Mouse (Mus musculus) forebrain, embryonic 15.5 days (tissue): Measurements from ENCODE around the gene Sipa1l3. TPM values are rescaled to one million over a fixed set of nuclear protein-coding genes. Genes with fewer than 3 reads are reported as not detected.

Experiments
- ATAC-seq: fragments of 200-750 bp; cut with Nextera tagmentation; replicated peaks from 2 replicates; pipeline ENCODE4 v1.8.0; 2017; ENCODE audit warnings: mild to moderate bottlenecking, moderate TSS enrichment, moderate library complexity
- H3K27ac ChIP-seq: fragments of 300-500 bp; sonication (generic); replicated peaks from 2 replicates; pipeline ENCODE4 v1.5.1; 2015; ENCODE audit warnings: mild to moderate bottlenecking, inconsistent platforms
- H3K27me3 ChIP-seq: fragments of 300-500 bp; sonication (generic); 2 replicates; pipeline ENCODE4 v1.6.1; 2015; ENCODE audit warnings: inconsistent platforms
- H3K36me3 ChIP-seq: fragments of 300-500 bp; sonication (generic); 2 replicates; pipeline ENCODE4 v1.6.1; 2015; ENCODE audit warnings: mild to moderate bottlenecking, inconsistent platforms
- H3K4me1 ChIP-seq: fragments of 300-500 bp; sonication (generic); 2 replicates; pipeline ENCODE4 v1.6.1; 2015; ENCODE audit warnings: inconsistent platforms
- H3K4me2 ChIP-seq: fragments of 300-500 bp; sonication (generic); replicated peaks from 2 replicates; pipeline ENCODE4 v1.6.1; 2015; ENCODE audit warnings: mild to moderate bottlenecking, inconsistent platforms
- H3K4me3 ChIP-seq: fragments of 300-500 bp; sonication (generic); 2 replicates; pipeline ENCODE4 v1.5.1; 2015; ENCODE audit warnings: mild to moderate bottlenecking, inconsistent platforms
- H3K9ac ChIP-seq: fragments of 300-500 bp; sonication (generic); replicated peaks from 2 replicates; pipeline ENCODE4 v1.6.1; 2015; ENCODE audit warnings: mild to moderate bottlenecking, inconsistent platforms
- H3K9me3 ChIP-seq: fragments of 300-500 bp; sonication (generic); 2 replicates; pipeline ENCODE4 v1.6.1; 2016; ENCODE audit warnings: inconsistent platforms
- WGBS: fragments of 180-500 bp; shearing (Covaris S2); methylation state at CpG from one replicate; pipeline ENCODE4 v1.1.7; 2015; ENCODE audit warnings: mixed read lengths; 5-methylcytosine and 5-hydroxymethylcytosine counted together
- polyA plus RNA-seq: library from polyadenylated mRNA; unstranded; fragments of >200 nt; fragmentation: Nextera tagmentation; extraction: Ambion mirVana; gene quantifications from 2 replicates; pipeline ENCODE4 v1.2.1, GENCODE M21; 2015

Sipa1l3 gene
- polyA plus RNA-seq, 1 experiment from 2014 or later: 15.0 TPM

- H3K36me3 ChIP-seq: no peaks in the 10 kb centered on the region
- H3K9me3 ChIP-seq: no peaks in the 10 kb centered on the region
- no peak overlapping the region for H3K9ac ChIP-seq
- H3K4me3 ChIP-seq: no peak overlapping the region
- H3K27me3 ChIP-seq: no peaks in the 10 kb centered on the region
- WGBS: 71% methylated on average over 7 of the region's 7 CpGs
- no peak for ATAC-seq
- H3K4me1 ChIP-seq: peaks cover 34% of the 10 kb centered on the region
- no peak overlapping the region for H3K4me2 ChIP-seq
- H3K27ac ChIP-seq: peak overlapping the region; percentile 25; the same call in 1 of the 2 replicates
These were observed 48.7 kb downstream of the Sipa1l3 start for GRCm38 (mm10) chr7:29469602-29470344.

DNA sequence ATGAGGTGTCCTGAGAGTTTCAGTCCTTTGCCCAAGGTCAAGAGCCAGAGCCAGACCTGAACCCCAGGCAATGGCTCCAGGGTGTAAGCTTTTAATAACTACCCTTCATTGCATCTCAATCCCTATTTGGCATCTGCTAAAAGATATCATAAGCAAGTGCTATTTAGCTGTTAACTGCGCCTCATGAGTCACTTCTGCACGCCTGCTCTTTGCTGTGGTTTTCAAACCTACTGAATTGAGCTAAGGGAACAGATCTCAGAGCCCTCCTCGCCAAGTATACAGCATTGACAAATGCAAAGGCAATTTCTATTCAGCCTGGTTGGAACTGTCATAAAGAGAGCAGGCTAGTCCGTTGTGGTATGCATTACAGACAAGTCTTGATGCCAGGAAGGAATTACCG lies 49.8 kb downstream of the Sipa1l3 start:
- no peak for ATAC-seq
- 83% methylated on average over 5 of the region's 5 CpGs for WGBS

DNA sequence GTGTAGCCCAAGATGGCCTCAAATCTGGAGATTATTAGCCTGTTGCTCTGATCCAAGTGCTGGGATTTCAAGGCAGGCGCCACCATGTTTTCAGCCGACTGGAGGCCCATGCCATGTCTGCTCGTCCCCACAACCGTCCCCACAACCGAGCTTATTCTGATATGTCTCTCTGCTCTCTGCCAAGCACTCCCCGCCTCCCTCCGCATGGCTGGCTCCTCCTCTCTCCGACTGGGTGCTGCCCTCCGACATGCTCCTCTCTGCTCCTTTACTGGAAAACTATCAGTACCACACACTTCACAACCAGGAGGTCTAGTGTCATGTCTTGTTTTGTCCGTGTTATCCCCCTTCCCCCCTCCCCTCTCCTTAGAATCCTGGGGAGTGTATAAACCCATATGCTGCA lies 51.9 kb downstream of the Sipa1l3 start:
- no peak for ATAC-seq
- H3K4me3 ChIP-seq: no peak overlapping the region
- no peaks in the 10 kb centered on the region for H3K9me3 ChIP-seq
- WGBS: 70% methylated on average over 10 of the region's 10 CpGs
- H3K27ac ChIP-seq: no peak overlapping the region
- H3K4me1 ChIP-seq: peaks cover 35% of the 10 kb centered on the region
- H3K36me3 ChIP-seq: no peaks in the 10 kb centered on the region
- no peak overlapping the region for H3K9ac ChIP-seq
- H3K4me2 ChIP-seq: no peak overlapping the region
- no peaks in the 10 kb centered on the region for H3K27me3 ChIP-seq

More for the DNA sequence above, 49.8 kb downstream of the Sipa1l3 start:
- H3K36me3 ChIP-seq: no peaks in the 10 kb centered on the region
- H3K9me3 ChIP-seq: no peaks in the 10 kb centered on the region
- H3K4me3 ChIP-seq: no peak overlapping the region
- H3K27ac ChIP-seq: no peak overlapping the region
- no peak overlapping the region for H3K9ac ChIP-seq
- no peaks in the 10 kb centered on the region for H3K27me3 ChIP-seq
- peaks cover 34% of the 10 kb centered on the region for H3K4me1 ChIP-seq
- H3K4me2 ChIP-seq: no peak overlapping the region

GRCm38 (mm10) chr7:29465736-29466135 lies 52.7 kb downstream of the Sipa1l3 start:
- Histone ChIP-seq H3K4me3 (no peak overlapping the region), H3K27me3 (no peaks in the 10 kb centered on the region), H3K9me3 (no peaks in the 10 kb centered on the region), H3K4me2 (no peak overlapping the region), H3K27ac (no peak overlapping the region), H3K4me1 (peaks cover 28% of the 10 kb centered on the region), H3K36me3 (no peaks in the 10 kb centered on the region), H3K9ac (no peak overlapping the region)
- WGBS: 76% methylated on average over 4 of the region's 4 CpGs
- no peak for ATAC-seq

- ATAC-seq: no peak
- H3K27ac ChIP-seq: no peak overlapping the region
- no peaks in the 10 kb centered on the region for H3K36me3 ChIP-seq
- no peak overlapping the region for H3K4me2 ChIP-seq
- H3K4me1 ChIP-seq: peaks cover 14% of the 10 kb centered on the region
- 84% methylated on average over 3 of the region's 3 CpGs for WGBS
- H3K9ac ChIP-seq: no peak overlapping the region
- H3K9me3 ChIP-seq: no peaks in the 10 kb centered on the region
- H3K4me3 ChIP-seq: no peak overlapping the region
- H3K27me3 ChIP-seq: no peaks in the 10 kb centered on the region
These were observed 55.6 kb downstream of the Sipa1l3 start for GRCm38 (mm10) chr7:29462820-29463219.

DNA sequence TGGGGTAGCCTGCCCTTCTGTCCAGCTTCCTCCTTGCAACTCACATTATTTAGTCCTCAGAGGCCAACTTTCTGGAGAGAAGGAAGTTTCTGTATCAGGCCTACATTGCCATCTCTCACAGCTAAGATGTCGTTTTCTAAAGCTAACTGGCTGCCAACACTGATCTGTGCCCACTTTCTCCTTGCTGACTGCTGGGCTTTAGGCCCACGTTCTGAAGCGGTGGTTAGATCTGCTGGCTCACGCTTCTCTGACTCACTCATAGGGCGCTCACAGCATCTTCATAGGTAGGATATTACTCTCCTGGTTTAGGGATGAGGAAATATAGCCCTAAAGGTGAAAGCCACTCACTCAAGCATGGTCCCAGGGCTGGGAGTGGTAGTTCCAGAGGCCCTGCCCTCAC lies 56.3 kb downstream of the Sipa1l3 start:
- Histone ChIP-seq H3K27ac (0 out of 2 replicates have a peak overlapping the region, but pooled peaks have one; percentile 20), H3K9ac (no peak overlapping the region), H3K27me3 (no peaks in the 10 kb centered on the region), H3K9me3 (no peaks in the 10 kb centered on the region), H3K4me1 (peaks cover 14% of the 10 kb centered on the region), H3K36me3 (no peaks in the 10 kb centered on the region), H3K4me3 (no peak overlapping the region), H3K4me2 (no peak overlapping the region)
- no peak for ATAC-seq
- WGBS: 70% methylated on average over 5 of the region's 5 CpGs

DNA sequence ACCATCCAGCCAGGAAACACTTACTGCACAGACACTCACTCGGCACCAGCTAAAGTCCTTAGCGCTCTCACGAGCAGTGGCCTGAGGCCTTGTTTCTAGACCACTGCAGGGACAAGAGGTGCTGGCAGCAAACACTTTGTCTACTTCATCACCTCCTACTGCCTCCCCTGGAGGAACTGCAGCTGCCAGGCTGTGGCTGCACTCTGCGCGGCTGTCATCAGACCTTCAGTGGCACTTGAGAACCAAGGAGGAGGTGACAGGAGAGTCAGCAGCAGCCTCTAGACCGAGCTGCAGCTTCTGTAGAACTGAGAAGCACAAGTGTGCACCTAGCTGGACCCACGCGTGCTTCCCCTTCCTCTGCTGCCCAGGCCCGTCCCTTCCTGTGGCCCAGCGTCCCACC lies 56.9 kb downstream of the Sipa1l3 start:
- Histone ChIP-seq H3K36me3 (no peaks in the 10 kb centered on the region), H3K9me3 (no peaks in the 10 kb centered on the region), H3K9ac (no peak overlapping the region), H3K27me3 (no peaks in the 10 kb centered on the region), H3K4me1 (peaks cover 14% of the 10 kb centered on the region), H3K4me3 (no peak overlapping the region), H3K4me2 (no peak overlapping the region), H3K27ac (no peak overlapping the region)
- WGBS: 86% methylated on average over 10 of the region's 10 CpGs
- no peak for ATAC-seq

- ATAC-seq: no peak
- no peaks in the 10 kb centered on the region for H3K9me3 ChIP-seq
- peaks cover 3% of the 10 kb centered on the region for H3K4me1 ChIP-seq
- 85% methylated on average over 14 of the region's 14 CpGs for WGBS
- H3K27me3 ChIP-seq: no peaks in the 10 kb centered on the region
- no peak overlapping the region for H3K9ac ChIP-seq
- H3K4me2 ChIP-seq: no peak overlapping the region
- H3K27ac ChIP-seq: no peak overlapping the region
- H3K4me3 ChIP-seq: no peak overlapping the region
- H3K36me3 ChIP-seq: no peaks in the 10 kb centered on the region
These were observed 59.3 kb downstream of the Sipa1l3 start for GRCm38 (mm10) chr7:29458889-29459740.

GRCm38 (mm10) chr7:29457772-29458171 lies 60.7 kb downstream of the Sipa1l3 start:
- no peak overlapping the region for H3K9ac ChIP-seq
- no peak overlapping the region for H3K27ac ChIP-seq
- WGBS: 85% methylated on average over 6 of the region's 6 CpGs
- H3K9me3 ChIP-seq: no peaks in the 10 kb centered on the region
- no peaks in the 10 kb centered on the region for H3K36me3 ChIP-seq
- ATAC-seq: no peak
- no peak overlapping the region for H3K4me2 ChIP-seq
- no peaks in the 10 kb centered on the region for H3K27me3 ChIP-seq
- H3K4me3 ChIP-seq: no peak overlapping the region
- peaks cover 13% of the 10 kb centered on the region for H3K4me1 ChIP-seq

DNA sequence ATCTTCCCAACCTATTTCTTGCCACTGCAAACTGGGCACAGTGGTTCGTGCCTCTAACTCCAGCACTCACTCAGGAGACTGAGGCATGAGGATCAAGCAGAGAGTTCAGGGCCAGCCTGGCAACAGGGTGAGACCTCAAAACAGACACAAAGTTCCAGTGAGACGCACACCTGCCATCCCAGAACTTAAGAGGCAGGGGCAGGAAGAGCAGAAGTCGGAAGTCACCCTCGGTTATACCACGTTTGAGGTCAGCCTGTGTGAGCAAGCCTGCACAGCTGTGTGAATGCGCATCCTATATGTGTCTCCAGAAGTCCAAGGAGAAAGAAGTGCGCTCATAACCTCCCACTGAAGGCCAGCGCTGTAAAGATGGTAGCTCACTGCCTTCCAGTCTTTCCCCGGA lies 61.7 kb downstream of the Sipa1l3 start:
- no peaks in the 10 kb centered on the region for H3K36me3 ChIP-seq
- no peaks in the 10 kb centered on the region for H3K27me3 ChIP-seq
- H3K4me1 ChIP-seq: peaks cover 19% of the 10 kb centered on the region
- no peak overlapping the region for H3K27ac ChIP-seq
- H3K9ac ChIP-seq: no peak overlapping the region
- no peak for ATAC-seq
- no peaks in the 10 kb centered on the region for H3K9me3 ChIP-seq
- WGBS: 83% methylated on average over 9 of the region's 9 CpGs
- H3K4me3 ChIP-seq: no peak overlapping the region
- H3K4me2 ChIP-seq: no peak overlapping the region

- H3K36me3 ChIP-seq: no peaks in the 10 kb centered on the region
- no peaks in the 10 kb centered on the region for H3K27me3 ChIP-seq
- peaks cover 17% of the 10 kb centered on the region for H3K4me1 ChIP-seq
- no peak overlapping the region for H3K4me2 ChIP-seq
- no peak overlapping the region for H3K9ac ChIP-seq
- no peak overlapping the region for H3K4me3 ChIP-seq
- no peak for ATAC-seq
- no peaks in the 10 kb centered on the region for H3K9me3 ChIP-seq
- 57% methylated on average over 6 of the region's 6 CpGs for WGBS
- no peak overlapping the region for H3K27ac ChIP-seq
These were observed 62.9 kb downstream of the Sipa1l3 start for GRCm38 (mm10) chr7:29455591-29455990.

DNA sequence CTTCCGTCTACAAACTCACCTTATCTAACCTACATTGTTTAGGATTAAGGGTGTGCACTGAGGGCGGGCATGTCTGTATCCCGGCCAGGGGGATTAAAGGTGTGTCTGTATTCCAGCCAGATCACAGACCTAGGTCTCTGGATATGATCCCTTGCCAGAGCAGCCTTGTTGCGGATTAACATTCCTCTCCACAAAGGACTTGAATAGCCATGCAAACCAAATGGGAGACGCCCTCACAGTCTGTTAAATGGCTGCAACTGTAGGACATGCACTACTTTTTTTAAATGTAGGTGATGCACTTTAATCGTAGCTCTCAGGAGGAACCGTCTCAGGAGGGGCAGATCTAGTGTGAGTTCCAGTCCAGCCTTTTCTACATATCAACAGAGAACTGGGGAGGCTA lies 63.5 kb downstream of the Sipa1l3 start:
- Histone ChIP-seq H3K27me3 (no peaks in the 10 kb centered on the region), H3K9me3 (no peaks in the 10 kb centered on the region), H3K36me3 (no peaks in the 10 kb centered on the region), H3K4me2 (no peak overlapping the region), H3K9ac (no peak overlapping the region), H3K4me1 (peaks cover 17% of the 10 kb centered on the region), H3K4me3 (no peak overlapping the region), H3K27ac (no peak overlapping the region)
- ATAC-seq: no peak
- 22% methylated on average over 7 of the region's 7 CpGs for WGBS
